Mouse (Mus musculus): Measurements from ENCODE around the gene Mapkapk5. TPM values are rescaled to one million over a fixed set of nuclear protein-coding genes. Genes with fewer than 3 reads are reported as not detected.
"Not testable (repeated sequence)": the region's sequence is repeated elsewhere in the genome, so short reads cannot be mapped to it uniquely, and the experiment has no call there.

The Mapkapk5 gene
- polyA plus RNA-seq, 1 experiment from 2014 or later: 59.7 TPM

- H3K4me3 ChIP-seq; H3K27me3 ChIP-seq; H3K4me1 ChIP-seq (replicated peaks); ATAC-seq (ENCODE audit: low read depth); H3K9ac ChIP-seq; H3K4me2 ChIP-seq; H3K27ac ChIP-seq (replicated peaks); H3K9me3 ChIP-seq: not testable (repeated sequence)
- WGBS: 87% methylated on average over 11 of the region's 17 CpGs
- H3K36me3 ChIP-seq: peaks cover 62% of the 10 kb centered on the region
These were observed 25.9 kb downstream of the Mapkapk5 start for GRCm38 (mm10) chr5:121519758-121520157.

GRCm38 (mm10) chr5:121518983-121519382 lies 26.7 kb downstream of the Mapkapk5 start:
- 93% methylated on average over 9 of the region's 9 CpGs for WGBS
- no peak overlapping the region for H3K27ac ChIP-seq (replicated peaks)
- no peak overlapping the region for H3K4me3 ChIP-seq
- no peak overlapping the region for H3K9ac ChIP-seq
- no peaks in the 10 kb centered on the region for H3K27me3 ChIP-seq
- H3K36me3 ChIP-seq: peaks cover 54% of the 10 kb centered on the region
- H3K9me3 ChIP-seq: no peaks in the 10 kb centered on the region
- no peaks in the 10 kb centered on the region for H3K4me1 ChIP-seq (replicated peaks)
- no peak for ATAC-seq (ENCODE audit: low read depth)
- no peak overlapping the region for H3K4me2 ChIP-seq

GRCm38 (mm10) chr5:121510009-121510408 lies 35.7 kb downstream of the Mapkapk5 start:
- Histone ChIP-seq H3K36me3 (no peaks in the 10 kb centered on the region), H3K27me3 (no peaks in the 10 kb centered on the region), H3K4me2 (no peak overlapping the region), H3K4me1 (replicated peaks) (no peaks in the 10 kb centered on the region), H3K9ac (no peak overlapping the region), H3K27ac (replicated peaks) (no peak overlapping the region), H3K9me3 (no peaks in the 10 kb centered on the region), H3K4me3 (no peak overlapping the region)
- ATAC-seq (ENCODE audit: low read depth): no peak
- 84% methylated on average over 7 of the region's 7 CpGs for WGBS

GRCm38 (mm10) chr5:121506846-121507245 lies 38.9 kb downstream of the Mapkapk5 start:
- H3K36me3 ChIP-seq: no peaks in the 10 kb centered on the region
- no peak overlapping the region for H3K4me3 ChIP-seq
- ATAC-seq (ENCODE audit: low read depth): no peak
- no peak overlapping the region for H3K4me2 ChIP-seq
- H3K27me3 ChIP-seq: no peaks in the 10 kb centered on the region
- H3K9me3 ChIP-seq: no peaks in the 10 kb centered on the region
- 100% methylated on average over 1 of the region's 1 CpGs for WGBS
- no peak overlapping the region for H3K27ac ChIP-seq (replicated peaks)
- no peaks in the 10 kb centered on the region for H3K4me1 ChIP-seq (replicated peaks)
- no peak overlapping the region for H3K9ac ChIP-seq

GRCm38 (mm10) chr5:121503231-121503630 lies 42.5 kb downstream of the Mapkapk5 start, which contains the start of gene Adam1b:
Adam1b (minus strand) TSS chr5:121503435.
- Histone ChIP-seq H3K9me3 (no peaks in the 10 kb centered on the region), H3K4me2 (no peak within 1 kb of the TSS), H3K4me1 (replicated peaks) (no peaks in the 10 kb centered on the region), H3K9ac (no peak within 1 kb of the TSS), H3K36me3 (no peaks in the 10 kb centered on the region), H3K4me3 (no peak within 1 kb of the TSS), H3K27ac (replicated peaks) (no peak within 1 kb of the TSS), H3K27me3 (no peaks in the 10 kb centered on the region)
- ATAC-seq (ENCODE audit: low read depth): no peak
- 86% methylated on average over 3 of the region's 3 CpGs for WGBS

- not testable (repeated sequence) for H3K4me2 ChIP-seq; H3K4me3 ChIP-seq; H3K36me3 ChIP-seq; H3K9ac ChIP-seq; H3K4me1 ChIP-seq (replicated peaks); H3K9me3 ChIP-seq; H3K27ac ChIP-seq (replicated peaks); ATAC-seq (ENCODE audit: low read depth); H3K27me3 ChIP-seq
- 81% methylated on average over 11 of the region's 17 CpGs for WGBS
These were observed 44.2 kb downstream of the Mapkapk5 start for GRCm38 (mm10) chr5:121501424-121501996.

- no peaks in the 10 kb centered on the region for H3K27me3 ChIP-seq
- no peak overlapping the region for H3K4me2 ChIP-seq
- no peaks in the 10 kb centered on the region for H3K9me3 ChIP-seq
- no peaks in the 10 kb centered on the region for H3K36me3 ChIP-seq
- no peak overlapping the region for H3K4me3 ChIP-seq
- no peak overlapping the region for H3K27ac ChIP-seq (replicated peaks)
- WGBS: 75% methylated on average over 7 of the region's 7 CpGs
- no peaks in the 10 kb centered on the region for H3K4me1 ChIP-seq (replicated peaks)
- no peak overlapping the region for H3K9ac ChIP-seq
- ATAC-seq (ENCODE audit: low read depth): no peak
These were observed 45.0 kb downstream of the Mapkapk5 start for GRCm38 (mm10) chr5:121500719-121501118.

GRCm38 (mm10) chr5:121493305-121493704 lies 52.4 kb downstream of the Mapkapk5 start:
- ATAC-seq (ENCODE audit: low read depth): no peak
- Histone ChIP-seq H3K36me3 (no peaks in the 10 kb centered on the region), H3K9ac (no peak overlapping the region), H3K4me1 (replicated peaks) (no peaks in the 10 kb centered on the region), H3K4me3 (no peak overlapping the region), H3K9me3 (no peaks in the 10 kb centered on the region), H3K4me2 (no peak overlapping the region), H3K27ac (replicated peaks) (no peak overlapping the region), H3K27me3 (no peaks in the 10 kb centered on the region)
- WGBS: 79% methylated on average over 8 of the region's 8 CpGs

GRCm38 (mm10) chr5:121484801-121485200 lies 60.9 kb downstream of the Mapkapk5 start:
- 80% methylated on average over 5 of the region's 5 CpGs for WGBS
- H3K4me1 ChIP-seq (replicated peaks): no peaks in the 10 kb centered on the region
- no peak overlapping the region for H3K4me2 ChIP-seq
- H3K27me3 ChIP-seq: no peaks in the 10 kb centered on the region
- H3K9ac ChIP-seq: no peak overlapping the region
- no peaks in the 10 kb centered on the region for H3K36me3 ChIP-seq
- H3K27ac ChIP-seq (replicated peaks): no peak overlapping the region
- H3K4me3 ChIP-seq: no peak overlapping the region
- ATAC-seq (ENCODE audit: low read depth): no peak
- no peaks in the 10 kb centered on the region for H3K9me3 ChIP-seq

- WGBS: 38% methylated on average over 3 of the region's 3 CpGs
- no peak overlapping the region for H3K9ac ChIP-seq
- no peak overlapping the region for H3K27ac ChIP-seq (replicated peaks)
- no peaks in the 10 kb centered on the region for H3K27me3 ChIP-seq
- H3K9me3 ChIP-seq: no peaks in the 10 kb centered on the region
- ATAC-seq (ENCODE audit: low read depth): no peak
- H3K4me1 ChIP-seq (replicated peaks): no peaks in the 10 kb centered on the region
- H3K4me2 ChIP-seq: no peak overlapping the region
- H3K4me3 ChIP-seq: no peak overlapping the region
- H3K36me3 ChIP-seq: no peaks in the 10 kb centered on the region
These were observed 68.0 kb downstream of the Mapkapk5 start for GRCm38 (mm10) chr5:121477680-121478079.

- no peaks in the 10 kb centered on the region for H3K4me1 ChIP-seq (replicated peaks)
- no peak overlapping the region for H3K4me2 ChIP-seq
- no peaks in the 10 kb centered on the region for H3K27me3 ChIP-seq
- no peak overlapping the region for H3K4me3 ChIP-seq
- no peaks in the 10 kb centered on the region for H3K9me3 ChIP-seq
- ATAC-seq (ENCODE audit: low read depth): no peak
- no peak overlapping the region for H3K27ac ChIP-seq (replicated peaks)
- H3K9ac ChIP-seq: no peak overlapping the region
- no peaks in the 10 kb centered on the region for H3K36me3 ChIP-seq
- 78% methylated on average over 1 of the region's 1 CpGs for WGBS
These were observed 69.7 kb downstream of the Mapkapk5 start for GRCm38 (mm10) chr5:121476040-121476439.
